Mouse (Mus musculus): ENCODE measurements around the gene Ktn1. TPM values are rescaled to one million over a fixed set of nuclear protein-coding genes. Genes with fewer than 3 reads are reported as not detected.

Ktn1 gene
- 67.8 TPM for total RNA-seq (2023)

GRCm38 (mm10) chr14:47648218-47648617 is at the start of gene Ktn1:
Gene Ktn1 (plus strand): TSS chr14:47648448.

Other genes with a start within 250 kb of the Ktn1 start
- gene Dlgap5, start 230.0 kb upstream of the Ktn1 start, total RNA-seq (2023), result 8.7 TPM
- gene Fbxo34, start 198.0 kb upstream of the Ktn1 start, total RNA-seq (2023), result 15.1 TPM
- 21.6 TPM for gene Atg14, start 77.8 kb upstream of the Ktn1 start, total RNA-seq (2023)

Measured in CD8-positive naive resting alpha-beta T cell, adult 57 days (primary cell).